Mouse (Mus musculus) inflammation-experienced regulatory T-cells, adult 6 months (primary cell): ENCODE results near the gene Krt80. TPM values are rescaled to one million over a fixed set of nuclear protein-coding genes. Genes with fewer than 3 reads are reported as not detected.

Experiments
- ATAC-seq: one replicate; pipeline ENCODE4 v1.8.0; 2017
- polyA plus RNA-seq, 3 experiments: library from polyadenylated mRNA; unstranded; fragments of 100-300 nt; shearing (Covaris generic); gene quantifications; one replicate each; pipeline ENCODE4 v1.2.1; 2017

The Krt80 gene
- polyA plus RNA-seq = under 1 TPM in 1 of 3 experiments, not detected in 2; 0.16 TPM

DNA sequence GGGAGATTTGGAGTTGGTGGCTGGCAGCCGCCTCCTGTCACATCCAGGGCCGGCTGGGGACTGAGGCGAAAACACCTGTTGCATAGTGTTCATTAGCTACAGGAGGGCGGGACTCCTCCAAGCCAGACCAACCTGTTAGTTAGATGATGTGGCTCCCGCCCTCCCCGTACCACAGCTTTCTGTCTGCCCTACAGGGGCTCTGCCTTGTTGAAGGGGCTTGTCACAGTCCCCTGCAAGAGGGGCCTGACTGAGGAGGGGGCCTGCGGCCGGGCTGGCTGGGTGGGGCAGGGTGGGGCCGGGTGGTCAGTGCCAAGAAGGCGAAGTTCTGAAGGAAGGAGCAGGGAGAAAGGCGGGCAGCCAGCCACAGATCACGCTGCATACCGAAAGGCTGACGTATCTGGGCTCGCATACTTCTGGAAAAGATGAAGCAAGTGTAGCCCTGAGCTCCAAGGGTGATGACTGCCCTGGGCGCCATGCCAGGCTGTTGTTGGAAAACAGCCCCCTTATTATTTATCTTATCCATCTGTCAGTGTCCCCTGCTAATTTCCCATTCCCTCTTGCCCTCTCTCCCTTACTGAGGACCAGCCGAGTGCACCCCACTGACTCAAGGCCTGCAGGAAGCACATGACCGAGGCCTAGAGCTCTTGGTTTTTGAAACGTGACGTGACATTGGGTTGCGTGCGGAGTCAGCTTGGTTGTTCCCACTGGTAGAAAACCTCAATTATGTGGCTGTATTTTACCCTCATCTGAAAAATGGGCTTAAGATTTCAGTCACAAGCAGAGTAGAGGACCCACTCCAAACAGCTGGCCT, at the start of gene Krt80:
Gene Krt80 (minus strand): TSS at position 62 of the 811 bp plus-strand sequence.
- no peak for ATAC-seq

DNA sequence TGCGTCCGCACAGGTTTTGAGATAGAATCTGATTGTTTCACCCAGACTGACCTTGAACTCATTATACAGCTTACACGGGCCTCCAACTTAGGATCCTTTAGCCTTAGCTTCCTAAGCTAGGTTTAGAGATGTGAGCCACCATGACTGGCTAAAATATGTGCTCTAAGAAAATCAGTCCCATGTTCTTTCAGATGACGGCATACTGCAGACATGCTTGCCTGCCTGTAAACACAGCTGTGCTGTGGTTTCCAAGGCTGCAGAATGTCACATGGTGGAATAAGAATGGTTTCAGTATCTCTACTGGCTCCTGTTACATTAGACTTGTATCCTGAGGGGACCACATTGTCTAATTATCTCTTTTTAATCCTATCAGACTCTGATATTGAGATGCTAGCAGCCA, 49.0 kb upstream of the Krt80 start:
- ATAC-seq = no peak

DNA sequence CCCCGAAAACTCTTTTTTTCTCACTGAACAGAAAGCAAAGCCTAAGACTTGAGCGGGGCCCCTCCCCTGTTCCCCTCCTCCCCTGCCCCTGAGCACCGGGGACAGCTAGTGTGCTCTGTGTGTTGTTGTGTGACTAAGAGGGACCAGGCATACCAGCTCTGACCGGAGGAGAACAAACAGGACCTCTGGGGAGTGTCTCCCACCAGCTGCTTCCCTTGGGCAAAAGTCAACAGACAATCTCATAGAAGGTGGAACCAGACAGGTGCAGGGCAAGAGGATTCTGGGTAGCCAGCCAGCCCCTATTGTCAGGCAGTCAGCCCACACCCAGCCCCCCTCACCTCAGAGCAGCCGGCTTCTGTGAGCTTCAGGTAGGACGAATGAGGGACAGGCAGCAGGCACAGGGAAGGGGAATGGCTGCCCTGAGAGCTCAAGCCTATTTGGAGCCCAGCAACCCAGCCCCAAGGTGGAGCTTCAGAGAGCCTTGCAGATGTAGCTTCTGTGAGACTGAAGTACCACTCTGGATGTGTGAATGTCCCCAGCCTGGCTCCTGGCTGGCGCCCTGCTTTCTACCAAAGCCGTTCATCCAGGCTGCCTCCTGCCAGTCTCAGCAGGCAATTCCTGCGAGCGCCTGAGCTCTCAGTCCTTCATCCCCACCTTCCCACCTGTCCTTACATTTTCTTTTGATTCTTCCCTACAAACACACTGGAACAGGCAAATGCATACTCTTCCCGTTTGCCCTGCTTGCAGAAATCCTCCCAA, 45.0 kb upstream of the Krt80 start:
- ATAC-seq = no peak

DNA sequence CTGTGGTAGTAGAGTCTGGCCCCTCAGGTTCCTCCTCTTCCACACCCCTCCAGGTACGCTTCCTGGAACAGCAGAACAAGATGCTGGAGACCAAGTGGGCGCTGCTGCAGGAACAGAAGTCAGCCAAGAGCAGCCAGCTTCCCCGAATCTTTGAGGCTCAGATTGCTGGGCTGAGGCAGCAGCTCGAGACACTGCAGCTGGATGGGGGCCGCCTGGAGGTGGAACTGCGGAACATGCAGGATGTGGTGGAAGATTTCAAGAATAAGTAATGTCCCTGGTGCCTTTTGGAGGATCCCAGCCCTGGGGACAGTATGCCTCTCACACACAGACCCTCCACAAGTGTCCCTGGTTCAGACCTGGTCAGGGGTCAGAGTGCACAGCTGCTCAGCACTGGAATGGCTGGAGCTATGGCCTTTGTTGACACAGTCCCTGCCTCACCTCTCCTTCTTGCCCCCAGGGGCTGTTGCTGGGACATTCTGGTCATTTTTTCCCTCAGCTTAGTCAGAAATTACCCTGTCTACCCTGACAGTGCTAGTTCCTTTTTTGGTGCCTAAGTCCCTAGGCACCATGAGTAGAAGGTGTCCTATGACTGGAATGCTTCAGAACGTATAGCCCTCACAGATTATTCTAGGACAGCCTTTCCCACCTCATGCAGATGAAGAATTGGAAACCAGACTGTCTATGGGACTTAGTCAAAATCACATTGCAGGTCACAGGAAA, 44.1 kb upstream of the Krt80 start:
- no peak for ATAC-seq

DNA sequence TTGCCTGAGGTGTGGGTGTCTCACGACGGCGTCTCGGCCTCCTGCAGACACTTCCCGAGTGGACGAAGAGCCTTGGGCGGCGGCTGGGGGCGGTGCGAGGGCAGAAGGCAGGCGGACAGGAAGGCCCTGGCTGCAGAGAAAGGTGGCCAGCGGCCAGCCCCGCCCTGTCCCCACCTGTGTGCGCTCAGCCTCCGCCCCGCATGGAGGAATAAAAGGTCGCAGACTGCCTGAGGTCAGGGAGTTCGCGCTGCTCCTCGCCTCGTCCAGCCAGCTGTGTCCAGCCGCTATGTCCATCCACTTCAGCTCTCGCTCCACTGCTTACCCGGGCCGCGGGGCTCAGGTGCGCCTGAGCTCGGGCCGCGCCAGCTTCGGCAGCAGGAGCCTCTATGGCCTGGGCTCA, 42.2 kb upstream of the Krt80 start:
- no peak for ATAC-seq

DNA sequence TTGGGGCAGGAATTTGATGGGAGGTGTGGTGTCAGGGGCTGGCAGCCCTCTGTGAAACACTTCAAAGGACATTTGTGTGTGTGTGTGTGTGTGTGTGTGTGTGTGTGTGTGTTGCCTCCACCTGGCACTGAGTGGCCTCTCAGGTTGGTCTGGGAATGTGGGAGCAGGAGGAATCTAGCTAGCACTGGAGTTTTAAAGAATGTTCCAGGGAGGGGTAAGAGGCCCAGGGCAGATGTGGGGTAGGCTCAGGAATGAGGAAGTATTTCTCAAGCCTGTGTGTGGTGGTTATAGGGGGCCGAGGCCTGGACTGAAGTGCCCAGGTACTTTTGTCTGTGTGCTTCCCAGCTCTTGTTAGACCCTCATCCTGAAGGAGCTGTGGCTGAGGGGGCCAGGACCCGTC, 40.8 kb upstream of the Krt80 start, which contains the start of gene Krt7:
Gene Krt7 (plus strand): TSS at position 269 of the 400 bp plus-strand sequence.
- no peak for ATAC-seq

DNA sequence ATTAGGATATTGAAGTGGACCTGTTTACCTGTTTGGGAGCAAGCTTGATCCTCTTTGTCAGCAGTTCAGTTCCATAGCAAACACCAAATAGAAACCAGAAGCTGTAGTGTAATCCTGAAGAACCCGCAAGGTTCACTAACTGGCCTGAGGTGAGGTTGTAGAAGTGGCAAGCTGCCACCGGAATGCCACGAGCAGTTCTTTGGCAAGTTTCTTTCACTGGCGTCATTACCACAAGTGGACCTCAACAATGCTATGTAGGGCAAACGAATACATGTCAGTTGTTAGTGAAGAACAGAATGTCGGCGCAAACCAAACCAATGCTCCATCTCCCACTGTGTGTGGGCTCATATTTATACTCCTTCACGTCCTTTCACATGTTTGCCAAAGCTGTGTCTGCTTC, 28.3 kb upstream of the Krt80 start:
- ATAC-seq = no peak

DNA sequence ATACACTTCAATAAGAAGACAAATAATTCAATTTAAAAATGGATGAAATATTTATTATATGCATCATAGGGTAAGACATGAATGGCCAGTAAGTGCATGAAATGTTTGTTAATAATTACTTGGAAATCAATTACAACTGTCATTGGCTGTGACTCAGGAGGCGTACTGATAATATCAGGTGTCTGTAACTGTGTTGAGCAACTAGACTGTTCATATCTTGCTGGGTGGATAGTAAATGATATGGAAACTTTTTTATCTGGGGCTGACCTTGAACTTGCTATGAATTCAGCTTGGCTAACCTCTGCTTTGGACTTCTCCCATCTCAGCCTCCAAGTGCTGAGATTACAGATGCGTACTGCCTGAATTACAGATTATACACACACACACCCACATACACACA, 27.7 kb upstream of the Krt80 start:
- ATAC-seq = no peak

DNA sequence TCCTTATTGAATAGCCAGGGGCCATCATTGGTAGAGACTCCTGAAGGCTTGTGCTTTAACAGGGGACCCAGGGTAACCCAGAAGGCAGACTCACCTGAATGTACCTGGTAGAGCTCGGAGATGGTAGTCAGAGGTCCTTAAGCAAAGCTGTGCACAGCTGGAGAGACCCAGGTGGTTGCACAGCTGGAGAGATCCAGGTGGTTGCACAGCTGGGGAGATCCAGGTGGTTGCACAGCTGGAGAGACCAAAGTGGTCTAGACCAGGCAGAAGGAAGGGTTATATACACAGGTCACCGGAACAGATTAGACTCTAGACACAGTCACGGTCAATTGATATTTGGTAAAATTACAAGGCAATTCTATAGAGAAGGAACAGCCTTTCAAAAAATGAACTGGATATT, 27.0 kb upstream of the Krt80 start:
- no peak for ATAC-seq

DNA sequence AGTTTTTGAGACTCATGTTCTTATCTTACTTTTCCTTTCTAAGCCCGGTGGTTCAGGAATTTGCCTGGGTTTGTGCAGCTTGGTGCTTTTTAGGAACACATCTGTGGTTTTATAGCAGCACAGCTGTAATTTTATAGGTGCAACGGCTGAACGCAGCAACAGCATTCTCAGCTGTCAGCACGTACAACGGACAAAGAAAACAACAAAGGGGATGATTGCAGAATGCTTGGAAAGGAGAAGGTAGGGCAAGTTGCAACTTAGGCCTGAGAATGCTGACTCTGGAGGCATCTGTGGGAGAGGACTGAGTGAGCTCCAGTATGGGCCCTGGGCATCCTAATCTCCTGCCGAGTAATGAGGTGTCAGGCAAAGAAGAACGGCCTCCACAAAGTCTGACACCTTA, 26.5 kb upstream of the Krt80 start:
- no peak for ATAC-seq

DNA sequence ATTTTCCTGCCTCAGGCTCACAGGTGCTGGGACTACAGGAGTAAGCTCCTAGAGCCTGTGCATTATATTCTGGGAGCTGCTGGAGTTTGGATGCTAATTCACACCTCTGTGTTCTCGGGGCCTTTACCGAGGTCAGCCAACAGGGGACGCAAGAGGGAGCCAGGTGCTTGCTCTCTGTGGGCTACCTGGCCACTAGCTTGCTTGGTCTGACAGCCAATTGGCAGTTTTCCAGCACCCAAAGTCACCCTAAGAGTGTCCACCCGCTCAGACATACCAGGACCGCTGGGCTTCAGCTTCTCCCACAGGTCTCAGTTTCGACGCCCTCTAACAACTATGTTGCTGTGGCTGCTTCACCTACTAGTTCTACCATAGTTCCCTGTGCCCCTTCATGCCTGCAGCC, 24.9 kb upstream of the Krt80 start:
- ATAC-seq = no peak

DNA sequence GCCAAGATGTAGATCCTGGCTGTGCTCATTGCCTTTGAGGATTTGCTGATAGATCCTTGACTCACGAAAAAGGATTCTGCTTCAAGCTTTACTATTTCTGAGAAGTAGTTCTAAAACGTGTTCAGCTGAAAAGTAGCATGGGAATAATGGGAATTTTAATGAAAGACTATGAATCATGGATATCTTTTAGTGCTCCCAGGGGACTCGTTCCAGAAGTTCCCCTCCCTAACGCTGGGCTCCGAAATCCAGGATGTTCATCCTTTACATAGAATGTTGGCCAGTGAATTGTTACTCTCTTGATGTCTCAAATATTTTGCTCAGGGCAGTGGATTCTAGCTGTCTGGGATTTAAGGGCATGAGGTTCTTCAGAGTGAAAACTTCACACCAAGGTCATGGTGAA, 22.3 kb upstream of the Krt80 start:
- no peak for ATAC-seq

DNA sequence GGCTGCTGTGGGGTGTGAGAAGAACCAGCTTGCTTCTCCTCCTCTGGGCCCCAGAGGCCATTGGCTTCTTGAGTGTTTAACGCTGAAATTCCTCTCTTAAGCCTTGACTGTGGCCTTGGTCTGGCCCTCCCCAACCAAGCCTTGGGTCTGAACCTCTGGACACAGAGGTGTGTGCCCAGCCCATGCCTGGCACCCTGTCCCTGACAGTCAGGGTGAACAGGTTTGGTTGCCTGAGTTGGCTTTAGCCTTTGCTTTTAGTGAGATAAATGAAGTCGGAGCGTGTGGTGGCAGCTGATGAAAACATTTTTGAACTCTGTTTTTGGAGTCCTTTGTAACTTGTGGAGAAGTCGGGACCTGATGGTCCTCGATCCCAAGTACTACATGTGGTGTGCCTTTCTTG, 20.2 kb upstream of the Krt80 start:
- no peak for ATAC-seq

DNA sequence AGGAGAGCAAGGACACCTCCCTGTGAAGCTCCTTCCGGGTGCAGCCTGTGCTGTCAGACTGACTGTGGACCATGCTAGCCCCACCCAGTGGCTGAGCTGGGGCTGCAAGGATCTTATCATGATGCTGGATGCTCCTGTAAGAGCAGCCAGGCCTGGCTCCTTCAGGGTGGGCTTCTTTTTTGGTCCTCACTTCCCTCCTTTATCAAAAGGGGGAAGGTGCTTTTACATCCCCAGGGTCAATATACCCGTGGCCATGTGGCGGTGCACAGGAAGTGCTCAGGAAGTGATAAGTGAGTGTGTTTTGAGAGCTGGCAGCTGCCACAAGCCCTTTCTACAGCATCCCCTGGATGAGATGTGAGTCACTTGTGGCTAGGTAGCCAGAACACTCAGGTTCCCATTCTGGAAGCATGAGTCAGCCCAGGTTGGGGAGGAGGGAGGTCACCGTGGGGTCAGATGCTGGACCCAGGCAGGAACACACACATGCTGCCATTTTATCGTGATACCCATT, 18.1 kb upstream of the Krt80 start:
- peak; percentile 73 for ATAC-seq

DNA sequence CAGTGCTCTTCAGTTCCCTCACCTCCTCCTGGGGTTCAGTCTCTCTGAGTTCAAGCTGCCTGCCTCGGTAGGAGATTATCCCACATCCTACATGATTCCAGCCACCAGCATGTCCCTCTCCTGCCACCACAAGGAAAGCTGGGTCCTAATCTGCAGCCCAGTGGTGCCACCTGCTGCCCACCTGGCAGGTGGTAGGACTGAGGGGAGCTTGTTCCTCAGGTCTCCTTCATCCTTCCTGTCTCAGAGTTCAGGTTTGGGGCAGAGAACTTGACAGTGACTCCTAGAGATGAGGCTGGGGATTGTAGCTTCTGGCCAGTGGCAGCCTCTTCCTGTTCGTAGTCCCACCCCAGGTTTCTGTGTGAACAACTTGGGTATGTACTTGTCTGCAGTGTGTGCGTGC, 17.2 kb upstream of the Krt80 start:
- ATAC-seq = no peak

DNA sequence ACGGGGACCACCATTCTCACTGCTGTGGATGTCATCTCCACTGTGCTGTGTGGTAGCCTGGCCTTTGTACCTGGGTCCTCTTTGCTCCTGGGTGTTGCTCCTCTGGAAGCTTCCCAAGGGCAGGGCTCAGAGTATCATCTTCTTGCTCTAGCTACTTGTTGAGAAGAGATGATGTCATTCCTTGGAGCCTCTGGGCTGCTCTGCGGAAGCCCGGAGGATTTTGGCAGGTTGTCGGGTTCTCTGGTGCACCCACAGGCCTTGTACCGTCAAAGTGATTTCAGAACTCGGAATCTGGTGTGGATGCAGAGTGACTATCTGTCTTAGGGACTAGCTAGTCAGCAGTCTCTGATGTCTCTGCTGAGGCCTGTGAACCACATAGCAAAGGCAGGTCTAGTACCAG, 15.1 kb upstream of the Krt80 start:
- no peak for ATAC-seq

DNA sequence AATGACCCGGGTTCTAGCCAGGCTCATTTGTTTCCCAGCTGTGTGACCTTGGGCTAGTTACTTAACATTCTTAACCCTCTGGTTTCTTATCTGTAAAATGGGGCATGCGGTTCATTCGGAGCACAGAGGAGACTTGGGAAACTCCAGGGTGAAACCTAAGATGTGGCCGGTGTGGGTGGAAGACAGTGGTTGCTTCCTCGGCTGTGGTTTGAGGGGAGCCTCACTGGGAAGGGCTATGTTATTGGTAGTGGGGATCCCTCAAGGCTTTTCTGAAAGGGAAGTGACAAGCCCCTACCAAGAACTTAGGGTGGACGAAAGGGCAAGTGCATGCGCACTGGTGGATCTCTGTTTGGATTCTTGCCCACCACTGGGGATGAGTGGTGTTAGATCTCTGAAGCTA, 14.6 kb upstream of the Krt80 start:
- ATAC-seq = no peak

DNA sequence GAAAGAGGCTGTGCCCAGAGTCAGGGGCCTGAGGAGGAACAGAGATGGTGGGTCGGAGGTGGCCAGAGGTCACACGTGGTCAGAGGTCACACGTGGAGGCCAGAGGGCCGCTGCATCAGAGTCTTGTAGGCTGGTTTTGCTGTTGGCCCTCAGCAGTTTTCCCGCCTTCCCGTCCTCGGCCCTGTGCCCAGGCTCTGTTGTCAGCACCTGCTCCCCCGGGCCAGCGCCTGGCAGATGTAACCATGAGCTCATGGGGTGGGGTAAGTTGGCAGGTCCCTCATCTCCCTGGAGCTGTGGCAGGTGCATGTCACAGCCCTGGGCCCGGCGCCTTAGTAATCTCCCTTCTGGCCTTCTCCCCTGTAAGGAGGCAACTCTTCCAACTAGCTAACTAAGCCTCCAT, 12.8 kb upstream of the Krt80 start:
- ATAC-seq = no peak

DNA sequence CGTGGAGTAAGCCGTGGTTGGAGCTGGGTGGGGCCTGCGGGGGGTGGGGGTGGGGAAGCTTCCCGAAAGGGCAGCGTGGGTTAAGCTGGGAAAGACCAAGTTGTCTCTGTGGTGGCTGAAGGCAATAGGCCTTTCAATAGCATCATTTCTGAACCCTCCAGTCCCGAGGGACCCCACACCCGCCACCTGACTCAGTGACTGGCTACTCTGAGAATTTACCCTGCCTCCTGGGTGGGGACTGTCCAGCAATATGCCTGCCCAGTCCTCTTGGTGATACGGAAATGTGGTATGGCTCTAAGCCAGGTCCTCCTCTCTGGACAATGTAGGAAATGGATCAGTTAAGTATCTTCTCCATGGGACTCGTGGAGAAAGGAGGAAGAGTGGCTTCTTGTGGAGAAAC, 11.8 kb upstream of the Krt80 start:
- ATAC-seq = no peak

DNA sequence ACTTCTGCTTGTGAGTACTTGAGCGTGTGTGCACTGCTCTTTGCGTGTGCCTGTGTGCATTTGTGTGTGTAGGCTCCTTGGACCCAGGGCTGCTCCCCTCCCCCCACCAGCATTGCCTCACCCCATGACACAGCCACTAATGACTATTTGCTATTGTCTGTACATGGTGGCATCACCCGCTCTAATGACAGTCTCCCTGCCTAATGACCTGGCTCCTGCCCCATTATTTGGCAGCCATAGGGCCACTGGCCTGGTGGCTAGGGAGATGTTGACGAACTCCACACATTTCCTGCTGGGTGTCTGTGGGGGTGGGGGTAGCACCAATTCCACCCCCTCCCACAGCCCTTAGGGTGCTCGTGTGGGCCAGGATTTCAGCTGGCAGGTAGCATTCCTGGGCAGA, 8.7 kb upstream of the Krt80 start:
- no peak for ATAC-seq

DNA sequence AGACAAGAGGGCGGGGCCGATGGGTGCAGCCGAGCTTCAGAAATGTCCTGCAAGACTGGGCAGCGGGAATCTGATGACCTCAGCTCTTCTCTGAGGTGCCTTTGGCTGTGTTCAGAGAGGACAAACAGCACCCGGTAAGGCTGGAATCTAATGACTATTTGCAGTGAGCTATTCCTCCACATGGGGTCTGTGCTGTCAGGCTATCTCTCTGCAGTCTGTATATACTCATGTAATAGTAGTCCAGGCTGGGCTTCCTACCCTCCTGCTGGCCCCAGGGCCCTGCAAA, 6.8 kb upstream of the Krt80 start:
- no peak for ATAC-seq

DNA sequence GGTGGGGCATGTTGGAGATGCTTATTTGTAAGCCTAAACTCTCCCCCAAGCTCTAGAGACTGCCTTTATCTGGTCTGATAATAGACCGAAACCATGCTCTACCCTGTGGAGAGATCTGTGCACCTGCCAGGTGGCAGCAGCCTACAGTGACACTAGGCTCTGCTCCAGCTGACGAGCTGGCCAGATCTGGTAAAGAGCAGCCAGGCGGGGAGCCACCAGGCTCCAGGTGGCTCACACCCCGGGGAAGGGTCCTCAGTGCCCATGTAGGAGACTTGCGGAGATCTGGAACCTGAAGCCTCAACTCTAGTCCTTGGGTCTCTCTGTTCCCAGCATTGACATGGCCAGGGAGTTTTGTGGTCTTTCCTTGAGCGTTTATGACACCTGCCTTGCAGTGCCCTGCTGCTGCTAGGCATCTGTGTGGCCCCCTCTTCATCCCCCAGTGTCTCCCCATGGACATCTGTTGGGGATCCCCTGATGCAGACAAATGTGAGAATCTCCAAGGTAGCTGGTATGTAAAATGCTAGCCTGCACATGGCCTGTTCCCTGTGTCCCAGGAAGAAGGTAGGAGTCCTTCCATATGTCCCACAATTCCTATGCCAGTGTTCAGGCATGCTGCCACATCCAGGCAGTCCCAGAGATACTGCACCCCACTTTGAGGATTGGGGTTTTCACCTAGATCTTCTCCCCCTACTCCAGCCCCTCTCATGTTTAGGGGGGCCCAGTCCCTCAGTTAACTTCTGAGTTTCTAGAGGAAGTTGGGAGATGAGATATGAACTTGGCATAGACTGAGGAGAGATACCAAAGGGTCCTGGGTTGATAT, 6.2 kb upstream of the Krt80 start:
- no peak for ATAC-seq

DNA sequence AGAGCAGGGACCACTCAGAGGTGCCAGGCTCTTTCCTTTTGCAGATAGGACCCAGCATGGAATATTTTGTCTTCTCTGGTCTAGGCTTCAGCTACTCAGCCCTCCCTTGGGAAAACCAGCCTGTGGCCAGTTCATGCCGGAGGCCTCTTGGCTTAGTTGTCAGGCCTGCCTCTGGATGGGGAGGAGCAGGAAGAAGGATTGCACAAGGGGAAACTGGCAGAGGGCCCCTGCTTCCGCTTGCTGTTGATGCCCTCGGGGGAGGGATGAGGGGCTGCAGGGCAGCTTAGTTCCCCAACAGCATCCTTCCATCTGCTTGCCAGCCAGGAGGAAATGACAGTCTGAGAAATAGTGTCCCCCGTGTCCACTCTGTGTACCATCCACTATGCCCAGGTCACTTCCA, 4.9 kb upstream of the Krt80 start:
- ATAC-seq = no peak
